Comparison of ENCODE assay signal across 10 mouse cellular contexts in the genomic region with DNA sequence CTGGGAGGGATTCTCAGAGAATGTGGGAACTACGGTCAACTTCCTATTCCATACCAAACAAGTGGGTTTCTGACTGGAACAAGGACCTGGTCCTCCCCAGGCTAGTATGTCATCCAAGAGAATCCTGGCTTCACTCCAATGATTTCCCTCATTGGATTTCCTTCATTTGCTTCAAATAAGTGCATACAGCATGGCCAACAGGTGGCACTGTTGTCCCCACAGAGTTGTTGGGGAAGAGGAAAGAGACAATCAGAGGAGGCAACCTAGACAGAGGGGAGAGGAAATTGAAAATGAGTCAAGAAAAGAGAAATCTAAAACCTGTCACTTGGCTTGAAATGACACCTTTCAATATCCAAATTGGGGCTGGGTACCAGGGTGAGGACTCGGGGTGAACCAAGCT. TPM values are rescaled to one million over a fixed set of nuclear protein-coding genes. Genes with fewer than 3 reads are reported as not detected.
A peak's percentile ranks its signal among the peaks of the same experiment; 100 is the strongest.
DNase-seq lines count a peak whose midpoint lies in the region; ATAC-seq and TF ChIP-seq lines count a peak whose summit lies in the region.
"Had no signal": no experiment of that assay in that cellular context is flagged by ENCODE, and none has a peak within 500 bp of the region (broad histone marks: within the 10 kb centered on the region; RNA-seq: fewer than 3 reads in every experiment).

No protein-coding gene starts in this region.

- 40% methylated on average over 2 of the region's 2 CpGs for WGBS in liver, embryonic 14.5 days (ENCODE audit: insufficient replicate concordance)

- H3K9me3 ChIP-seq in liver, embryonic 14.5 days (ENCODE audit: control insufficient read depth, low read length) = no peaks in the 10 kb centered on the region
- H3K9me3 ChIP-seq: limb, embryonic 15.5 days; stomach, embryonic 15.5 days had no signal

- no peaks in the 10 kb centered on the region for H3K36me3 ChIP-seq in liver, embryonic 14.5 days (replicated peaks; ENCODE audit: control insufficient read depth, insufficient read depth, low read depth)
- H3K36me3 ChIP-seq: limb, embryonic 15.5 days; stomach, embryonic 15.5 days had no signal

- no peak overlapping the region for H3K4me3 ChIP-seq in liver, embryonic 14.5 days (ENCODE audit: insufficient read depth in 1 of 2, low read depth in 2 of 2, low read length in 2 of 2)
- H3K4me3 ChIP-seq: limb, embryonic 15.5 days; stomach, embryonic 15.5 days had no signal

- no peak overlapping the region for H3K9ac ChIP-seq in liver, embryonic 14.5 days (replicated peaks)
- H3K9ac ChIP-seq: limb, embryonic 15.5 days; stomach, embryonic 15.5 days had no signal

- ATAC-seq in common myeloid progenitor, adult 5-6 weeks (replicated peaks; ENCODE audit: low read depth, poor library complexity, severe bottlenecking) = peak; percentile 82
- ATAC-seq in liver, embryonic 14.5 days (ENCODE audit: insufficient read depth) = no peak

- TF ChIP-seq EP300 in liver, embryonic 14.5 days (IDR thresholded peaks at IDR 0.05; ENCODE audit: low read depth) = no peak

- DNase-seq in heart, adult 8-10 months (ENCODE audit: low spot score) = peak; percentile 49
- no peak for DNase-seq in heart, adult 11 months
- DNase-seq in urinary bladder, postnatal 14 days (ENCODE audit: low spot score) = peak; percentile 48
- DNase-seq in urinary bladder, postnatal 4 days (ENCODE audit: low spot score in 2 of 2) = no peak
- DNase-seq in liver, embryonic 14.5 days (ENCODE audit: low read depth in 3 of 3, low spot score in 3 of 3) = peak in 2 of 3 experiments; percentile 16 to 20
- DNase-seq in thymus, postnatal 0 days (ENCODE audit: low spot score) = peak; percentile 57
- no peak for DNase-seq in urinary bladder, postnatal 10 days (ENCODE audit: low spot score)

- TF ChIP-seq CTCF in liver, embryonic 14.5 days (IDR thresholded peaks at IDR 0.05; ENCODE audit: low read depth) = peak; percentile 68

- H3K27ac ChIP-seq in liver, embryonic 14.5 days = no peak overlapping the region
- H3K27ac ChIP-seq: limb, embryonic 15.5 days; stomach, embryonic 15.5 days had no signal

- no peaks in the 10 kb centered on the region for H3K4me1 ChIP-seq in liver, embryonic 14.5 days (replicated peaks; ENCODE audit: control insufficient read depth in 2 of 2, insufficient read depth in 2 of 2, low read length in 1 of 2)
- H3K4me1 ChIP-seq: stomach, embryonic 15.5 days had no signal

- H3K27me3 ChIP-seq in liver, embryonic 14.5 days (ENCODE audit: control insufficient read depth, insufficient read depth, low read length) = peaks cover 55% of the 10 kb centered on the region

- H3K4me2 ChIP-seq in liver, embryonic 14.5 days (ENCODE audit: low read depth) = no peak overlapping the region
- H3K4me2 ChIP-seq: limb, embryonic 15.5 days; stomach, embryonic 15.5 days had no signal

RNA-seq across cellular contexts. Expression of gene Foxd2, which starts 8.4 kb away (rescaled TPM):
- under 1 TPM; 0.16 to 0.38 (median 0.22) TPM for total RNA-seq in heart, adult 8-10 months (2022)
- total RNA-seq in common myeloid progenitor, adult 5-6 weeks (2017) = 0.09 and 1.3 TPM in 2 replicates
- 0.02 TPM in 2 replicates for polyA plus RNA-seq in liver, embryonic 14.5 days (2012; rRNA removed)
- not detected in 2 replicates for polyA plus RNA-seq in liver, embryonic 14.5 days (2014; fragmentation: Nextera tagmentation; extraction: Ambion mirVana)
- polyA plus RNA-seq in thymus, postnatal 0 days (2015; fragmentation: Nextera tagmentation; extraction: Ambion mirVana) = 0.05 TPM in 1 of 2 replicates, not detected in the other

RNA-seq across cellular contexts. Expression of gene Foxe3, which starts 8.7 kb away (rescaled TPM):
- not detected for total RNA-seq in heart, adult 8-10 months (2022)
- total RNA-seq in common myeloid progenitor, adult 5-6 weeks (2017) = not detected in 2 replicates
- polyA plus RNA-seq in liver, embryonic 14.5 days (2012; rRNA removed) = not detected in 2 replicates
- not detected in 2 replicates for polyA plus RNA-seq in liver, embryonic 14.5 days (2014; fragmentation: Nextera tagmentation; extraction: Ambion mirVana)
- polyA plus RNA-seq in thymus, postnatal 0 days (2015; fragmentation: Nextera tagmentation; extraction: Ambion mirVana) = not detected in 2 replicates
- polyA plus RNA-seq: limb, embryonic 15.5 days; stomach, embryonic 15.5 days had no signal

Comparison
In these comparisons a context has a peak if more than half of its experiments do, and no peak if none do; other contexts are left out.
1. DNase-seq: peak in heart, adult 8-10 months (single experiment), urinary bladder, postnatal 14 days (single experiment), liver, embryonic 14.5 days (2 of 3) and thymus, postnatal 0 days (single experiment); none in heart, adult 11 months (single experiment), urinary bladder, postnatal 4 days (0 of 2) and urinary bladder, postnatal 10 days (single experiment).